Mouse (Mus musculus): ENCODE data around the gene Plce1. TPM values are rescaled to one million over a fixed set of nuclear protein-coding genes. Genes with fewer than 3 reads are reported as not detected.

Plce1 gene
- total and polyA plus RNA-seq, 3 experiments: not detected

GRCm38 (mm10) chr19:38432021-38432420 lies 48.9 kb upstream of the Plce1 start:
- 0 out of 2 replicates have a peak, but pooled peaks have one; percentile 70 for TF ChIP-seq TBP (IDR thresholded peaks at IDR 0.05; ENCODE audit: low read depth, low read length)
- TF ChIP-seq CHD1 (IDR thresholded peaks at IDR 0.05; ENCODE audit: low read depth, low read length): no peak
- peaks cover 0 to 10% of the 10 kb centered on the region in 2 experiments; a peak in 1 of 4 replicates for H3K4me1 ChIP-seq (ENCODE audit: control insufficient read depth in 1 of 2, insufficient read depth in 2 of 2, low read length in 2 of 2)
- H3K9ac ChIP-seq (ENCODE audit: control insufficient read depth, low read depth, low read length, poor library complexity, severe bottlenecking): no peak overlapping the region
- no peaks in the 10 kb centered on the region for H3K79me2 ChIP-seq (ENCODE audit: control insufficient read depth, insufficient read depth, low read length, poor library complexity)
- no peaks in the 10 kb centered on the region; a peak in 2 of 4 replicates for H3K36me3 ChIP-seq (ENCODE audit: control insufficient read depth in 1 of 2, insufficient read depth in 2 of 2, low read length in 2 of 2)
- H3K9me3 ChIP-seq (replicated peaks; ENCODE audit: insufficient read depth, low read length): no peaks in the 10 kb centered on the region
- no peak overlapping the region for H3K27ac ChIP-seq (ENCODE audit: control insufficient read depth, low read depth, low read length)
- peak overlapping the region; percentile 15 to 32; a peak in 1 of 4 replicates for H3K4me3 ChIP-seq (ENCODE audit: control insufficient read depth in 1 of 2, insufficient read depth in 1 of 2, low read depth in 2 of 2, low read length in 2 of 2)
- peak; percentile 33 for DNase-seq (ENCODE audit: low read depth, low spot score)
- no peaks in the 10 kb centered on the region for H3K27me3 ChIP-seq (ENCODE audit: control insufficient read depth in 1 of 2, insufficient read depth in 2 of 2, low read length in 2 of 2)

- H3K27ac ChIP-seq (ENCODE audit: control insufficient read depth, low read depth, low read length): no peak overlapping the region
- no peaks in the 10 kb centered on the region for H3K79me2 ChIP-seq (ENCODE audit: control insufficient read depth, insufficient read depth, low read length, poor library complexity)
- no peak for TF ChIP-seq ETS1 (IDR thresholded peaks at IDR 0.05; ENCODE audit: low read depth, low read length)
- TF ChIP-seq HCFC1 (IDR thresholded peaks at IDR 0.05; ENCODE audit: low read depth, low read length): no peak
- TF ChIP-seq MAZ (IDR thresholded peaks at IDR 0.05; ENCODE audit: low read depth, low read length): no peak
- no peak for TF ChIP-seq BHLHE40 (IDR thresholded peaks at IDR 0.05; ENCODE audit: borderline replicate concordance, low read depth, low read length)
- peak; percentile 77; the same call in 1 of the 2 replicates for TF ChIP-seq USF1 (IDR thresholded peaks at IDR 0.05; ENCODE audit: low read depth, low read length)
- TF ChIP-seq CTCF (IDR thresholded peaks at IDR 0.05 in 2 of 3, conservative IDR thresholded peaks at IDR 0.05 in 1 of 3; ENCODE audit: control insufficient read depth in 1 of 3, insufficient read depth in 1 of 3, low read depth in 2 of 3, low read length in 3 of 3, poor library complexity in 1 of 3, severe bottlenecking in 1 of 3): no peak
- no peak for TF ChIP-seq ELF1 (IDR thresholded peaks at IDR 0.05; ENCODE audit: low read depth, low read length)
- DNase-seq (ENCODE audit: low read depth, low spot score): no peak
- H3K4me3 ChIP-seq (ENCODE audit: control insufficient read depth in 1 of 2, insufficient read depth in 1 of 2, low read depth in 2 of 2, low read length in 2 of 2): no peak overlapping the region
- no peak overlapping the region for H3K9ac ChIP-seq (ENCODE audit: control insufficient read depth, low read depth, low read length, poor library complexity, severe bottlenecking)
- no peaks in the 10 kb centered on the region for H3K9me3 ChIP-seq (replicated peaks; ENCODE audit: insufficient read depth, low read length)
- H3K27me3 ChIP-seq (ENCODE audit: control insufficient read depth in 1 of 2, insufficient read depth in 2 of 2, low read length in 2 of 2): no peaks in the 10 kb centered on the region
- peaks cover 0 to 10% of the 10 kb centered on the region in 2 experiments; a peak in 1 of 4 replicates for H3K4me1 ChIP-seq (ENCODE audit: control insufficient read depth in 1 of 2, insufficient read depth in 2 of 2, low read length in 2 of 2)
- H3K36me3 ChIP-seq (ENCODE audit: control insufficient read depth in 1 of 2, insufficient read depth in 2 of 2, low read length in 2 of 2): no peaks in the 10 kb centered on the region; a peak in 2 of 4 replicates
Measured at GRCm38 (mm10) chr19:38433381-38433780, 47.5 kb upstream of the Plce1 start.

GRCm38 (mm10) chr19:38435221-38435620 lies 45.7 kb upstream of the Plce1 start:
- Histone ChIP-seq H3K4me1 (ENCODE audit: control insufficient read depth in 1 of 2, insufficient read depth in 2 of 2, low read length in 2 of 2) (peaks cover 0 to 10% of the 10 kb centered on the region in 2 experiments; a peak in 1 of 4 replicates), H3K4me3 (ENCODE audit: control insufficient read depth in 1 of 2, insufficient read depth in 1 of 2, low read depth in 2 of 2, low read length in 2 of 2) (no peak overlapping the region), H3K36me3 (ENCODE audit: control insufficient read depth in 1 of 2, insufficient read depth in 2 of 2, low read length in 2 of 2) (no peaks in the 10 kb centered on the region; a peak in 2 of 4 replicates), H3K27me3 (ENCODE audit: control insufficient read depth in 1 of 2, insufficient read depth in 2 of 2, low read length in 2 of 2) (no peaks in the 10 kb centered on the region), H3K79me2 (ENCODE audit: control insufficient read depth, insufficient read depth, low read length, poor library complexity) (no peaks in the 10 kb centered on the region), H3K9me3 (replicated peaks; ENCODE audit: insufficient read depth, low read length) (no peaks in the 10 kb centered on the region), H3K27ac (ENCODE audit: control insufficient read depth, low read depth, low read length) (no peak overlapping the region), H3K9ac (ENCODE audit: control insufficient read depth, low read depth, low read length, poor library complexity, severe bottlenecking) (no peak overlapping the region)
- no peak for TF ChIP-seq USF1 (IDR thresholded peaks at IDR 0.05; ENCODE audit: low read depth, low read length)
- no peak for TF ChIP-seq CHD1 (IDR thresholded peaks at IDR 0.05; ENCODE audit: low read depth, low read length)
- TF ChIP-seq MYB (IDR thresholded peaks at IDR 0.05; ENCODE audit: low read depth, low read length): no peak
- no peak for TF ChIP-seq CHD2 (IDR thresholded peaks at IDR 0.05; ENCODE audit: low read length)
- no peak for TF ChIP-seq USF2 (IDR thresholded peaks at IDR 0.05; ENCODE audit: borderline replicate concordance in 1 of 2, insufficient read depth in 1 of 2, low read depth in 1 of 2, low read length in 2 of 2)
- no peak for TF ChIP-seq TCF12 (IDR thresholded peaks at IDR 0.05; ENCODE audit: low read depth, low read length)
- TF ChIP-seq POLR2AphosphoS5 (IDR thresholded peaks at IDR 0.05; ENCODE audit: borderline replicate concordance, low read depth, low read length): no peak
- no peak for TF ChIP-seq ZMIZ1 (IDR thresholded peaks at IDR 0.05; ENCODE audit: low read depth, low read length)
- TF ChIP-seq MEF2A (IDR thresholded peaks at IDR 0.05; ENCODE audit: extremely low read depth, insufficient replicate concordance, low read depth, low read length, poor library complexity, severe bottlenecking): no peak
- no peak for TF ChIP-seq MXI1 (IDR thresholded peaks at IDR 0.05; ENCODE audit: low read depth, low read length)
- no peak for DNase-seq (ENCODE audit: low read depth, low spot score)
